Mouse (Mus musculus): Measurements from ENCODE around the gene Serbp1. TPM values are rescaled to one million over a fixed set of nuclear protein-coding genes. Genes with fewer than 3 reads are reported as not detected.

Gene Serbp1
- total RNA-seq, 2 experiments from 2014 or later: 238 to 241 TPM

DNA sequence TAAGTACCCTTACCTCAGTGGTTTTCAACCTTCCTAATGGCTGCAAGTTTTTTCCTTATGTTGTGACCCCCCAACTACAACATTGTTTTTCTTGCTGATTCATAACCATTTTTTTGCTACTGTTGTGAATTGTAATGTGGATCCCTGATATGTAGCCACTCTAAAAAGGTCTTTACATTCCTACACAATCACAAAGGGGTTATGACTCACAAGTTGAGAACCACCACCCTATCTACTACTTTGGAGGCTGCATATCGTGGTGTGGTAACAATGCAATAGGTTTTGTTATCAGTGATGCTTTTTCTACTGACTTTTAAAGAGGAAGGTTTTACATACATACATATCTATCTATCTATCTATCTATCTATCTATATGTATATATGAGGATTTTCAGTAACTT lies 44.9 kb downstream of the Serbp1 start:
- no peak for DNase-seq (ENCODE audit: extremely low spot score in 1 of 2, low spot score in 2 of 2)
- intact Hi-C loops (cut with DNase I): no loop called here

DNA sequence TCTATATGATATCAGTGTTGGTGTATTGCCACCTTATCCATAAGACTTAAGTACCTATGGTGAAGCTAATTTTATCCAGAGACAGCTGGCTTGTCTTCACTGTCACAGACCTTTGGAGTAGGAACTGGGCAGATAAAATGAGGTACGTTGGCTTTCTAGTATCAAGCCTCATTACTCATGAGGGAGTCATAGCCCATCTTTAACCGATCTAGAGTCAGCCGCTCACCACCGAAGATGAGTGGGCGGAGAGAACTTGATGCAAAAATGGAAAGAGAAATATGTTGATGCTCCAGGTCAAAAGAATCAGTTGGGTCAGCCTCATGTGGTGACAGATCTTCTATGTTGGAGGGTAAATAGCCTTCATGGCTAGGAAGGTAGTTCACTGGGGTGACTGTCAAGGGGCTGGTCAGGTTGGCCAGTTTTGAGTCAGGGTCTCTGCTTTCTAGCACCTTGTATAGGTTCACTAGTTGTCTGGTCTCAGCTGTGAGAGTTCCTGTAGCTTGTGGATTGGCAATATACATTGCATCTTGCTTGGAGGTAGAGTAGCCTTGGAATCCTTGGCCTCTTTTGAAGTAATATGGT lies 54.2 kb downstream of the Serbp1 start:
- DNase-seq (ENCODE audit: extremely low spot score in 1 of 2, low spot score in 2 of 2): no peak
- intact Hi-C loops (cut with DNase I): no loop called here

GRCm38 (mm10) chr6:67296126-67296525 lies 58.1 kb downstream of the Serbp1 start:
- intact Hi-C loops (cut with DNase I): no loop called here
- DNase-seq (ENCODE audit: extremely low spot score in 1 of 2, low spot score in 2 of 2): no peak

GRCm38 (mm10) chr6:67298742-67299141 lies 60.8 kb downstream of the Serbp1 start:
- intact Hi-C loops (cut with DNase I): no loop called here

DNA sequence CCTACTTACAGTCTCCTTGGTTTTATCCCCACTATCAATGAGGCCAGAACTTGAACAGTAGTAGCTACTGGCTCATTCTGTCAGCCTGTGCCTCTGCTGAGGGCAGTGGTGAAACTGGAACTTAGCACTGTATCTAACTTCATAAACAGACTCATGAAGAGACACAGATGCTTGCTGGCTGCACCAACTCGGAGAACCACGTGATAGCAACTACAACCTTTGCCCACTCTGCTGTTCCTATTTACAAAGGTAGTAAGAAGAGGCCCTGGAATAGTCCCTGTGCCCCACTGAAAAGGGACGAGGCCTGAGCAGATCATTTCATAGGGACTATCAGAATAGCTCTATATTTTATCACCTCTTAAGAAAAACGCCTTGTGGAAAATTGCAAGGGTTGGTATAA lies 62.3 kb downstream of the Serbp1 start:
- intact Hi-C loops (cut with DNase I): no loop called here
- no peak for DNase-seq (ENCODE audit: extremely low spot score in 1 of 2, low spot score in 2 of 2)

More at GRCm38 (mm10) chr6:67298742-67299141, 60.8 kb downstream of the Serbp1 start:
- no peak for DNase-seq (ENCODE audit: extremely low spot score in 1 of 2, low spot score in 2 of 2)

GRCm38 (mm10) chr6:67300710-67301163 lies 62.8 kb downstream of the Serbp1 start:
- DNase-seq (ENCODE audit: extremely low spot score in 1 of 2, low spot score in 2 of 2): no peak
- intact Hi-C loops (cut with DNase I): no loop called here

- intact Hi-C loops (cut with DNase I): no loop called here
- DNase-seq (ENCODE audit: extremely low spot score in 1 of 2, low spot score in 2 of 2): no peak
These were observed 63.3 kb downstream of the Serbp1 start for GRCm38 (mm10) chr6:67301230-67301629.

GRCm38 (mm10) chr6:67302471-67302870 lies 64.5 kb downstream of the Serbp1 start:
- intact Hi-C loops (cut with DNase I): no loop called here
- no peak for DNase-seq (ENCODE audit: extremely low spot score in 1 of 2, low spot score in 2 of 2)

DNA sequence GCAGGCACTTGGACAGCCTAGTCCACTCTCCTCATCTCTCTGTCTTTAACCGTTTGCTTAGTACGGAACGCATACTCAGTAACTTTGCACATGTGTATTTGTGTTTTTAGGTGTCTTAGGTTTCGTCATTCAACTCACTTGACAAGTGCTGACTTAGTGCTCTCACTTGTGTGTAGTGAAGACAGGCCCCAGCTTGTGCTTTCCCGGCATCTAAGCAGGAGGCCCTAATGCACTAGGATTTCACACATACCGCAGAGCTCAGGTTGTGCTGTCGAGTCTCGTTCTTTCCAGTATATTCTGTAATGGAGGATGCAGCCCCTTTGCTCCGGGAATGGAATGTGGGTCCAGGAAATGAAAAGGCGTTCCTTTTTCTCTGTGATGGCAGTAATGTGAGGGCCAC lies 65.2 kb downstream of the Serbp1 start:
- intact Hi-C loops (cut with DNase I): no loop called here
- DNase-seq (ENCODE audit: extremely low spot score in 1 of 2, low spot score in 2 of 2): no peak

GRCm38 (mm10) chr6:67308994-67309393 lies 71.0 kb downstream of the Serbp1 start:
- intact Hi-C loops (cut with DNase I): no loop called here
- DNase-seq (ENCODE audit: extremely low spot score in 1 of 2, low spot score in 2 of 2): no peak

DNA sequence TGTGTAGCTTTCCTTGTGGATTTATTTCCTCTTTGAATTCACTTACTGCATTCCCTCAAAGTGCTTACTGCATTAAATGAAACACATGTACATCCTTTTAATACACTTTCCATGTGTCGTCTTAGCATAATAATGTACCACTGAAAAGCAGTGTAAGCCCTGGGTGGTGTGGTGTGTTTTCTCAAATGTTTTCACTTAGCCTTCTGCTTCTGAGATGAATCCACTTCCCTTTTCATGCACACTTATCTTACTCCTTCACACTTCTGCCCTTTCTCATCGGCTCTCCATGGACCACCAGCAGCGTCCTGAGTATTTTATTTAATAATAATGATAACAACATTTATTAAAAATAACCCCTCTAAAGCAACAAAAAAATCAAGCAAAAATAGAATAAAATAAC lies 71.8 kb downstream of the Serbp1 start:
- DNase-seq (ENCODE audit: extremely low spot score in 1 of 2, low spot score in 2 of 2): no peak
- intact Hi-C loops (cut with DNase I): no loop called here

GRCm38 (mm10) chr6:67314697-67315096 lies 76.7 kb downstream of the Serbp1 start:
- no peak for DNase-seq (ENCODE audit: extremely low spot score in 1 of 2, low spot score in 2 of 2)
- intact Hi-C loops (cut with DNase I): no loop called here

DNA sequence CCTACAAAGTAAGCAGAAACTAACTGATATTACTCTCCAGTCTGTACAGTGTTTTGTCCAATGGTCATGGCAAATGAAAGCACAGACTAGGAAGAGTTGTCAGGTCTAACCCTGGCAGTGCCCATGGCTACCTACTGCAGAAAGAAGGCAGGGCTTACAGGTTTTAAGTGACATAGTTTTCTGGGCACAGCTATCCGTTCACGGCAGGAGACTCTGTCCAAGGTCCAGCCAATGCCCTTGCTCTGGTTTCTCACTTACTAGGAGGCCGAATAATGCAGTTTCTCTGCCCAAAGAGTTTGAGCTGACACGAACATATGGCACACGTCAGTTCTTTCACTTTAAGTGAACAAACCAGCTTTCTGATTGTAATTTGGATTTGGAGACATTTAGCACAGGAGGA lies 79.1 kb downstream of the Serbp1 start:
- DNase-seq (ENCODE audit: extremely low spot score in 1 of 2, low spot score in 2 of 2): no peak
- intact Hi-C loops (cut with DNase I): no loop called here

DNA sequence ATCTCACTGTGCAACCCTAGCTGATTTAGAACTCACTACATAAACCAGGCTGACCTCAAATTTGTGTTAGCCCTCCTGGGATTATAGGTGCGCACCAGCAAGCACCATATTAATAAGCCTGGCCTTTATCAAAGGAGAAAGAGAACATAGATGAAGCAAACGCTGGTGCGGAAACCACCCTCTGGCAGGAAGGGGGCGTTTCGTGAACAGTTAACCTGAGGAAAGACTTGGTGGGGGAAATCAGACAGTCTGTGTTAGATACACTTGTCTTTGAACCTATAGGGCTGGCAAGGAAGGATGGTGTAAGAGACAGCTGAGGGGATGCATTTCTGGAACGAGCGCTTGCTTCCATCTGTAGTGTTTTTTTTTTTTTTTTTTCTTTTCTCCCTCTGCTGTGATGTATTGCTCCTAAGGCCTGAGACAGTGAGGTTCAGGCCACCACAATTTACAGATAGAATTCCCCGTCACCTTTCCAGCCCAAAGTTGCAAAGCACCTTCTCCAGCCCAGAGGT lies 79.9 kb downstream of the Serbp1 start:
- DNase-seq (ENCODE audit: extremely low spot score in 1 of 2, low spot score in 2 of 2): no peak
- intact Hi-C loops (cut with DNase I): loop anchor here (2.0 kb wide), 1 partner anchor 147 kb away; no protein-coding TSS in a partner anchor

GRCm38 (mm10) chr6:67318451-67318850 lies 80.5 kb downstream of the Serbp1 start:
- intact Hi-C loops (cut with DNase I): loop anchor here (2.0 kb wide), 1 partner anchor 148 kb away; no protein-coding TSS in a partner anchor
- peak; percentile 56 to 80 for DNase-seq (ENCODE audit: extremely low spot score in 1 of 2, low spot score in 2 of 2)

GRCm38 (mm10) chr6:67323788-67324187 lies 85.8 kb downstream of the Serbp1 start:
- intact Hi-C loops (cut with DNase I): no loop called here
- no peak for DNase-seq (ENCODE audit: extremely low spot score in 1 of 2, low spot score in 2 of 2)

DNA sequence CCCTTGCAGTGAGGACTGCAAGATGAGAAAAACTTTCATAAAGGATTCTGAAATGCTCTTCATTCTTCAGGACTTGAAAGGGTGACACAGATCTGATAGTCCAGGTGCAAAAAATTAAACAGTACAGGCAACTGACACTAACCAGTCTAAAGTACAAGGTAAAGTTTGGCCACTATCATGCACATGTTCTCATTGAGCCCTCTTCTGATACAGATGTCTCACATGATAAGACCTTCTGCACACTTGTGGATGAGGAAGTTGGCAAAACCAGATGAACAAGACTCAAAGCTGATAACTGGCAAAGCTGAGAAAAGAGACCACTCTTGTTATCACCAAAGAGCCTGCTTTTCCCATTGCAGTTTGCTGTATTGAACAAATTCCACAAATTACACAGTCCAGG lies 100.0 kb downstream of the Serbp1 start:
- no peak for DNase-seq (ENCODE audit: extremely low spot score in 1 of 2, low spot score in 2 of 2)
- intact Hi-C loops (cut with DNase I): no loop called here

GRCm38 (mm10) chr6:67339494-67339893 lies 101.5 kb downstream of the Serbp1 start:
- intact Hi-C loops (cut with DNase I): no loop called here
- no peak for DNase-seq (ENCODE audit: extremely low spot score in 1 of 2, low spot score in 2 of 2)

Data from left cerebral cortex, postnatal 10 days (tissue).